Mouse (Mus musculus): Measurements from ENCODE around the gene Poldip2.
"Not testable (repeated sequence)": the region's sequence is repeated elsewhere in the genome, so short reads cannot be mapped to it uniquely, and the experiment has no call there.

Gene Poldip2

GRCm38 (mm10) chr11:78501529-78501928, 10.5 kb upstream of the Poldip2 start:
- DNase-seq, result no peak

- no peak for DNase-seq
These were observed 8.9 kb upstream of the Poldip2 start, which contains the start of gene Sebox for GRCm38 (mm10) chr11:78502909-78503650. Gene Sebox (plus strand): TSS chr11:78503447.

GRCm38 (mm10) chr11:78505430-78505829, 6.6 kb upstream of the Poldip2 start:
- no peak for DNase-seq

GRCm38 (mm10) chr11:78509148-78509547, 2.8 kb upstream of the Poldip2 start:
- DNase-seq, result no peak

GRCm38 (mm10) chr11:78513106-78513790, 1.3 kb downstream of the Poldip2 start:
- DNase-seq, result no peak

- DNase-seq, result peak; percentile 39
These were observed 3.7 kb downstream of the Poldip2 start for GRCm38 (mm10) chr11:78515549-78516325.

- no peak for DNase-seq
These were observed 6.9 kb downstream of the Poldip2 start for GRCm38 (mm10) chr11:78518931-78519330.

- no peak for DNase-seq
These were observed 9.9 kb downstream of the Poldip2 start for GRCm38 (mm10) chr11:78521880-78522279.

GRCm38 (mm10) chr11:78522481-78522997, 10.5 kb downstream of the Poldip2 start:
- no peak for DNase-seq

- DNase-seq, result no peak
These were observed 11.4 kb downstream of the Poldip2 start for GRCm38 (mm10) chr11:78523241-78523955.

- DNase-seq, result no peak
These were observed 12.8 kb downstream of the Poldip2 start for GRCm38 (mm10) chr11:78524838-78525237.

GRCm38 (mm10) chr11:78528714-78529113, 16.7 kb downstream of the Poldip2 start:
- no peak for DNase-seq

GRCm38 (mm10) chr11:78530001-78530400, 18.0 kb downstream of the Poldip2 start:
- no peak for DNase-seq

GRCm38 (mm10) chr11:78531046-78531445, 19.1 kb downstream of the Poldip2 start:
- no peak for DNase-seq

GRCm38 (mm10) chr11:78531515-78531914, 19.5 kb downstream of the Poldip2 start:
- not testable (repeated sequence) for DNase-seq

GRCm38 (mm10) chr11:78534516-78534915, 22.5 kb downstream of the Poldip2 start:
- DNase-seq, result no peak

GRCm38 (mm10) chr11:78535376-78536079, 23.5 kb downstream of the Poldip2 start:
- DNase-seq, result no peak

- peak; percentile 98 for DNase-seq
These were observed 24.2 kb downstream of the Poldip2 start, which contains the start of the genes Tnfaip1 and Ift20 for GRCm38 (mm10) chr11:78536080-78536689. Gene Tnfaip1 (minus strand): TSS chr11:78536332. Gene Ift20 (plus strand): TSS chr11:78536361.

GRCm38 (mm10) chr11:78536690-78537084, 24.7 kb downstream of the Poldip2 start:
- no peak for DNase-seq

GRCm38 (mm10) chr11:78540358-78540757, 28.4 kb downstream of the Poldip2 start:
- no peak for DNase-seq

GRCm38 (mm10) chr11:78544449-78545111, 32.6 kb downstream of the Poldip2 start:
- DNase-seq, result no peak

All from liver (tissue).